Mouse (Mus musculus) cerebellum, postnatal 25 days (tissue): ENCODE data around the gene Cenps.
A peak's percentile ranks its signal among the peaks of the same experiment; 100 is the strongest.
"Not testable (repeated sequence)": the region's sequence is repeated elsewhere in the genome, so short reads cannot be mapped to it uniquely, and the experiment has no call there.

Source experiments
- DNase-seq, 2 experiments: peaks; one replicate each; pipeline ENCODE4 v3.0.0; 2021; ENCODE audit warnings: mixed read lengths in 2 of 2

The Cenps gene

DNA sequence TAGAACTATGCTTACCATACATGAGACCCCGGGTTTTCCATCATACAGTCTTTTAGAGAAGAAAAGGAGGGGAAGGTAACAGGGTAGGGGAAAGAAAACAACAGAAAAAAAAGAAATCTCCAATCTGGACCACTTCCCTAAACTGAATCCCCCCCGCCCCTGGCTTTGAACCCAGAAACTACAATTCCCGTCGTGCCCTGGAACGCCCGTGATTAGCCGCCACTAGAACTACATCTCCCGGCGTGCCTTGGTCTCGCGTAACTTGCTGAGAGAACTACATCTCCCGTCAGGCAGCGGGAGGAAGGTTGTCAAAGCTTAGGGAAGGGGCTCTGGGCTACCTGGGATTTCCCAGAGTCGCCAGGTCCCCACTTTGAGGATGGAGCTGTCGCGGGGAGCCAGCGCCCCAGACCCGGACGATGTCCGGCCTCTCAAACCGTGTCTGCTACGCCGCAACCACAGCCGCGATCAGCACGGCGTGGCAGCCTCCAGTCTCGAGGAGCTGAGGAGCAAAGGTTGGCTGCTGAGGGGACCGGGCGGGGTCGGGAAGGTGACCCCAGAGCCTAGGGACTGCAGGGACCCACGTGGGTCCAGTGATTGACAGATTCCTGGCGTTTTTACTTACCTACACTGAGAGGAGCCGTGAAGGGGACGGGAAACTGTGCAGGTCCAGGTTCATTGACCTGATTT is 33.4 kb downstream of the Cenps start, which contains the start of gene Dffa:
TSS of gene Dffa (plus strand) at position 272 of the 687 bp plus-strand sequence.
- DNase-seq, result peak; percentile 90 to 94

DNA sequence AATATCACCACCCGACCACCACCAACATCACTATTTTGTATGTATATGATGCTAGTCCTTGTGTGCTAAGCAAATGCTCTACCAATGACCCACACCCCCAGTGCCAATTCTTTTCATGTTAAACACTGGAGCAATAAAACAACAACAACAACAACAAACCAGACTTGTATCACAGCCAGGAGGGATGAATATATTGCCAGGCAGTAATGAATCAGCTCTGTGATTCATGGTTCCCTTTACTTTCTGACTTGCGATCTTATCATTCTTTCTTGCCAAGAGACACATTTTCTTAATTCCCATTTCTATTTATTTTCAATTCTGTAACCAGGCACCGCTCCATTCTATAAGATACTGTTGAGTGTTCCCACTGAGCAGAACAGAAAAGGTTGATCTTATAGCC is 36.0 kb downstream of the Cenps start:
- DNase-seq, result no peak

DNA sequence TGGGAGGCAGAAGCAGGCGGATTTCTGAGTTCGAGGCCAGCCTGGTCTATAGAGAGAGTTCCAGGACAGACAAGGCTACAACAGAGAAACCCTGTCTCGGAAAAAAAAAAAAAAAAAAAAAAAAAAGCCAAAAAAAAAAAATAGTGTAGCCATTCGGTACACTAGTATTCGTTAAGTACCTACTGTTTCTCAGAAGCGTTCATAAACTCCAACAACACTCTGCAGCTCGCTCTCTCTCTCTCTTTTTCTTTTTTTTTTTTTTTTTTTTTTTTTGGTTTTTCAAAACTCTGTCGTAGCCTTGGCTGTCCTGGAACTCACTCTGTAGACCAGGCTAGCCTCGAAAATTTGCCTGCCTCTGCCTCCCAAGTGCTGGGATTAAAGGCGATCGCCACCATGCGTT is 37.0 kb downstream of the Cenps start:
- not testable (repeated sequence) for DNase-seq

DNA sequence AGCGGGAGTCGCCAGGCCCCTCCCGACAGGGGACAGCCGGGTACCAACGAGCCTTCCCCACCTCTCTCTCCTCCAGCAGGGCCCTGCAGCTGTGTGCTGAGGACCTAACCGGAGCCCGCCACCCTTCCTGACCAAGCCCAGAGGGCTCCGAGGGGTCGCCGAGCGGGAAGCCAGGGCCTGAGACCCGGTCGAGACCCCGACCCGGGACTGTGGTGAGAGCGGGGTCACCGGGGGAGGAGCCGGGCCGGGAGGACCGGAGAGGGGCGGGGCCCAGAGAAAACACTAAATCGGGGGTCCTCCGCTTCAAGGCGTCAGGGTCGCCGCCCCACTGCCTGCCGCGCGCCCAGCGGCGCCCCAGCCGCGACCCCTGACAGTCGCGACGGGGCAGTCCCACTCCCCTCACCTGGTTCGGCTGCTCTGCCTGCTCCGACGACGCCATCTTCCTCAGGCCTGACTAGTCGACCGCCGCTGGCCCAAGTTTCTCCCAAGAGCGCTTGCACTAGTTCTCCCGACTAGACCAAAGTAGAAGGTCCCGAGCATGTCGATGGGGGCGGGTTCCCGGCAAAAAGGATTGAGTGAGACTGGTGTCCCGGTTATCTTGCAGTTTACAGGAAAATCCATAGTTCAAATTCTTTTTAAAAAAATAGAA is 37.9 kb downstream of the Cenps start, which contains the start of gene Pex14:
TSS of gene Pex14 (minus strand) at position 508 of the 649 bp plus-strand sequence.
- peak; percentile 90 to 94 for DNase-seq

DNA sequence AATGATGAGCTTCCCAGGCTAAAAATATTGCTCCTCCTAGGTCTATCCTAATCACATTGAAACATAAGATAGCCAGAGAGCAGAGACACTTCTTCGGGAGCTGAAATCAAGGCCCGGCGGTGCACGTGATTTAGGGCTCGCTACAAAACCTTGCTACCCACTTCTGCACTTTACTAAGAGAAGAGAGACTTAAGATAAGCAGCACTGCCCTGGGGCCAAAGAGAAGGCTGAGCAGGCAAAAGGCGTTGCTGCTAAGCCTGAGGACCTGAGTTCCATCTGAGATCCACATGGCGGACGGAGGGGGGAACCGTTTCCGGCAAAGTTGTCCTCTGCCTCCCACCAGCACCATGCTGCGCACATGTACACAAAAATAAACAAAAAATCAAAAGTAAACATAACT is 38.9 kb downstream of the Cenps start:
- DNase-seq, result no peak

DNA sequence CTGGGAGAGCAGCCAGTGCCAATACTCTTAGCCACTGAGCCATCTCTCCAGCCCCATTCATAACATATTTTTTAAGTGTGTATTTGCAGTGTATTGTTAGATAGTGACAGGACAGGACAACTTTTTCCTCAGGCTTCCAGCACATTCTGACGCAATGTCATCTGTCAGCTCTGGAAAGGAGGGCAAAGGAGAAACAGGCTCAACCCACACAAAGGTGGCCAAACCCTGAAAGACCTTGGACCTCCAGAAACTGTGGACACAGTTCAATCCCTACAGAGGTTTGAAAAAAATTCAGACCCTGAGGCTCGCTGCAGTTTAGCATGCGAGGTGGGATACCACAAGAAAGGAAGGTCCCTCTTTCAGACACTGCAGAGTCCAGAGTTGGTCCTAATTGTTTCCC is 39.5 kb downstream of the Cenps start:
- DNase-seq, result no peak

DNA sequence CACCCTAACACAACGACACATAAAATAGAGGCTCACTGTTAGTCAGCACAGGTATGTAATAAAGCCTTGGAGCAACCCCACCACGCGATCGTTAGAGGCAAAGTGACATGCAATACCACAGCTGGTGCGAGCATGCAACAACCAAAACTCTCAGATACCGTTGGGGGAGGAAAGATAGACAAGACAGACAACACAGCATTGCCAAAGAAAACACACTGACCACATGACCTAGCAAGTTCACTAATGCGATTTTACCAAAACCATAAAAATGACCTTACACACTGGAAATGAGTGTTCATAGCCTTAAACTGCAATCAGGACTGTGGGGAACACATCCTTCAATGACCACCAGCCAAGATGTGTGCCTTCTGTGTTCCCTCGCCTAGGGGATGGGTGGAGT is 46.1 kb downstream of the Cenps start:
- no peak for DNase-seq

DNA sequence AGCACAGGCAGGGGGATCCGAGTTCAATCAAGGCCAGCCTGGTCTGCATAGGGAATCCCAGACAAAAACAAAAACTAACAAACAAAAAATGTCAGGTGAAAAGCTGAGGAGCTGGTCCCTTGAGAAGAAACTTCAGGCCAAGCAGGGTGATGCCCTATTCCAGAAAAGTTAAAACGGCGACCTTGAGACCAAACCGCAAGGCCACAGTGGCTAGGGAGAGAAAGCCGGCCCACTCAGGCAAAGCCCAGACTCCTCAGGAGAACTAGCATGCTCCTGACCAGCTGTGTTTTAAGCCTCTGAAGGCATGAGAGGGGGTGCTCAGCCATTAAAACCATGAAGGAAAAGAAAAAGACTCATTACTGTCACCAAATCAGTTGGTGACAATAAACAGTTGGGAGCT is 52.0 kb downstream of the Cenps start:
- no peak for DNase-seq

DNA sequence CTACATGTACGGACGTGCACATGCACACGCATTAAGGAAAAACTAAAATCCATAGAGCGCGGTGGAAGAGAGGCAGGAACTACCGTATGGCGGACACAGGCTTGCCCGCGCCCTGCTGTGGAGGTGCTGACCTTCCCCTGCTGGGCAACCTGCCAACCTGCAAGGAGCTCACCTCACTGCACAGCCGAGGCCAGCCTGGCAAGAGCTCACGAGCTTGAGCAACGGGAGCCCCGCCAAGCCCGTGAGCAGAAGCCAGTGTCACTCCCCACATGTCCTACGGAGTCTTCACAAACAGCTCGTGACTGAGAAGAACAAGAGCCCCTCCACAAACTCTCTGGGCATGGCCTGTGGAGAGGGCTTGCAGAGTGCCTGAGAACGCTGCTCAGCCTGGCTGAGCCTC is 55.9 kb downstream of the Cenps start:
- peak; percentile 89 to 92 for DNase-seq

DNA sequence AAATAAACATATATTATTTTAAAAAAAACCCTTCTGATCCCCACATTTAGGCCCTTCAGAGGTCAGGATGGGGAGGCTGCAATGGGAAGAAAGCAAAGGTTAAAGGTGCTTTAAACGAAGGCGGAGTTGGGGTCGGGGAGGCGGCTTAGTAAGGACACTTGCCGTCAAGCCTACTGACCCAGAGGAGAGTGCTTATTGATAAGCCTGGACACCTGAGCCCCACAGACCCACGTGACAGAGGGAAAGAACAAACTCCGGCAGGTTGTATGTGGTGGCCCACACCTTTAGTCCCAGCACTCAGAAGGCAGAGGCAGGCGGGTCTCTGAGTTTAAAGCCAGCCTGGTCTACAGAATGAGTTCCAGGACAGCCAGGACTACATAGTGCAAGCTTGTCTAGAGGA is 57.3 kb downstream of the Cenps start:
- DNase-seq, result no peak

DNA sequence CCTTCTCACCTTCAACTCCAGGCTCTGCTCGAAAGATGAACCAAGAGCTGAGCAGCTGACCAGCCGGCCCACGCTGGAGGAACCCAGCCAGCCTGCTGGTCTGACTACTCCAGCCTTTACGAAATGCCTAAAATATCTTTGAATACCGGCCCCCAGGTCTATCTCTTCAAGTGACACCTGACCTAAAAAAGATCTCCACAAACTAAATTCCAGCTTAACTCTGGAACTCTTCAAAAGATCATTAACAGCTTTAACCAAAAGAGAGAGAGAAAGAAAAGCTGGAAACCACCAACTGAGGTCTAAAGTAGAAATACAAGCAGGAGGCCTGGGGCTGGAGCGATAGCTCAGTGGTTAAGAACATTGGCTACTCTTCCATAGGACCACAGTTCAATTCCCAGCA is 57.8 kb downstream of the Cenps start:
- DNase-seq, result no peak

DNA sequence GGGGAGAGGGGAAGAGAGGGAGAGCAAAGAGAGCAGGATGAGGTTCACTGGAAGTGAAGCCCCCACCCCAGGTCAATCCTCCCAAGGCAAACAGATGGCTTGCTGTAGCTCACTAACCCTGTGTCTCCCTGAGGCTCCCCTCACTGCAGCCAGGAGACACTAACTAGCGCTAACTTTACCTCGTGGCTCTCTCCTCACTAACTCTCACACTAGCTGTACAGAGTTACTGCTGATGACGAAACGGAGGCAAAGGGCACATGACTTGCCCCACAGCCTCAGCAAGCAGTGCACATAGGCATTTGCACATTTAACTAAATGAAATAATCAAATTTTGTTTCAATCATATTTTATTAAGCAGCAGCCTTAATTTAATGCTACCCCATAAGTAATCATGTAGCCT is 59.2 kb downstream of the Cenps start:
- DNase-seq, result no peak
